Mouse (Mus musculus) ES-E14 (cell line): ENCODE data around the gene Sh3kbp1.

Experiments used
- CHD2 ChIP-seq: IDR thresholded peaks from 2 replicates; pipeline ENCODE4 v1.6.1; 2014; ENCODE audit warnings: mild to moderate bottlenecking, low read depth, low read length, inconsistent platforms
- HCFC1 ChIP-seq: IDR thresholded peaks from 2 replicates; pipeline ENCODE4 v1.6.1; 2012; ENCODE audit warnings: low read length, inconsistent platforms, borderline replicate concordance; ENCODE audit not compliant: insufficient read depth
- MAFK ChIP-seq: IDR thresholded peaks from 2 replicates; pipeline ENCODE4 v1.6.1; 2014; ENCODE audit warnings: mild to moderate bottlenecking, low read depth, low read length, inconsistent platforms; ENCODE audit not compliant: insufficient read depth
- ZC3H11A ChIP-seq: IDR thresholded peaks from 2 replicates; pipeline ENCODE4 v1.6.1; 2012; ENCODE audit warnings: low read depth, mild to moderate bottlenecking, inconsistent platforms, low read length, borderline replicate concordance
- ZNF384 ChIP-seq: IDR thresholded peaks from 2 replicates; pipeline ENCODE4 v1.6.1; 2012; ENCODE audit warnings: low read depth, low read length, inconsistent platforms

DNA sequence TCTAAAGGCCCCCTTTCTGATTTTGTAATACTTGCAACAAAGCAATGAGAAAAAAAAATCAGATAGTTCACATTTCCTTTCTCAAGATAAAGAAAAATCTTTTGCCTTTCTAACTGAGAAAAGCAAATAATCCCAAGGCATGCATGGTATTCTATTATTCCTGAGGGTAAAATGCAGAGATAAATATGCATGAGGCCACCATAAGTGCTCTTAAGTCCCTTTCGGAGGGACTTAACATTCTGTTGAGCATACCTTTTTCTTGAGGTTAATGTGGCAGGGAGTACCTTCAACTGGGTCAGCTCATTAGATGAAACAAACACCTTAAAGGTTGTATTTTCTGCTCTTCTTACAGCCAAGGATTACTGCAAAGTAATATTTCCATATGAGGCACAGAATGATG, 250.7 kb downstream of the Sh3kbp1 start:
- TF ChIP-seq MAFK (no peak), CHD2 (no peak), HCFC1 (no peak), ZC3H11A (no peak), ZNF384 (no peak)
